Mouse (Mus musculus): ENCODE measurements around the gene Nudt1. TPM values are rescaled to one million over a fixed set of nuclear protein-coding genes. Genes with fewer than 3 reads are reported as not detected.

Nudt1 gene
- polyA plus RNA-seq, 1 experiment from 2014 or later: 22.2 TPM

- Histone ChIP-seq H3K36me3 (ENCODE audit: control insufficient read depth, insufficient read depth, low read length) (peaks cover 34% of the 10 kb centered on the region), H3K4me1 (ENCODE audit: control insufficient read depth in 2 of 2, insufficient read depth in 2 of 2, low read length in 2 of 2) (peaks cover 0 to 7% of the 10 kb centered on the region in 2 experiments; a peak in 1 of 4 replicates), H3K9ac (ENCODE audit: low read length) (no peak overlapping the region), H3K4me3 (ENCODE audit: control insufficient read depth in 1 of 2, insufficient read depth in 1 of 2, low read depth in 1 of 2, low read length in 2 of 2) (no peak overlapping the region), H3K4me2 (ENCODE audit: low read length) (no peak overlapping the region), H3K9me3 (ENCODE audit: control insufficient read depth, low read length) (no peaks in the 10 kb centered on the region), H3K27ac (replicated peaks in 1 of 2; ENCODE audit: control insufficient read depth in 1 of 2, insufficient read depth in 1 of 2, low read depth in 2 of 2, low read length in 2 of 2) (no peak overlapping the region), H3K27me3 (ENCODE audit: control insufficient read depth, insufficient read depth, low read length) (no peaks in the 10 kb centered on the region)
- WGBS: 98% methylated on average over 2 of the region's 2 CpGs
- ATAC-seq (ENCODE audit: insufficient number of reproducible peaks, insufficient read depth, low FRiP score, low read depth): no peak
These were observed 32.3 kb upstream of the Nudt1 start for GRCm38 (mm10) chr5:140289161-140289560.

- peaks cover 0 to 7% of the 10 kb centered on the region in 2 experiments; a peak in 1 of 4 replicates for H3K4me1 ChIP-seq (ENCODE audit: control insufficient read depth in 2 of 2, insufficient read depth in 2 of 2, low read length in 2 of 2)
- H3K27ac ChIP-seq (replicated peaks in 1 of 2; ENCODE audit: control insufficient read depth in 1 of 2, insufficient read depth in 1 of 2, low read depth in 2 of 2, low read length in 2 of 2): no peak overlapping the region
- peaks cover 44% of the 10 kb centered on the region for H3K36me3 ChIP-seq (ENCODE audit: control insufficient read depth, insufficient read depth, low read length)
- no peaks in the 10 kb centered on the region for H3K9me3 ChIP-seq (ENCODE audit: control insufficient read depth, low read length)
- no peak overlapping the region for H3K4me3 ChIP-seq (ENCODE audit: control insufficient read depth in 1 of 2, insufficient read depth in 1 of 2, low read depth in 1 of 2, low read length in 2 of 2)
- H3K4me2 ChIP-seq (ENCODE audit: low read length): no peak overlapping the region
- no peak overlapping the region for H3K9ac ChIP-seq (ENCODE audit: low read length)
- WGBS: 85% methylated on average over 1 of the region's 1 CpGs
- ATAC-seq (ENCODE audit: insufficient number of reproducible peaks, insufficient read depth, low FRiP score, low read depth): no peak
- no peaks in the 10 kb centered on the region for H3K27me3 ChIP-seq (ENCODE audit: control insufficient read depth, insufficient read depth, low read length)
These were observed 29.3 kb upstream of the Nudt1 start for GRCm38 (mm10) chr5:140292152-140292551.

DNA sequence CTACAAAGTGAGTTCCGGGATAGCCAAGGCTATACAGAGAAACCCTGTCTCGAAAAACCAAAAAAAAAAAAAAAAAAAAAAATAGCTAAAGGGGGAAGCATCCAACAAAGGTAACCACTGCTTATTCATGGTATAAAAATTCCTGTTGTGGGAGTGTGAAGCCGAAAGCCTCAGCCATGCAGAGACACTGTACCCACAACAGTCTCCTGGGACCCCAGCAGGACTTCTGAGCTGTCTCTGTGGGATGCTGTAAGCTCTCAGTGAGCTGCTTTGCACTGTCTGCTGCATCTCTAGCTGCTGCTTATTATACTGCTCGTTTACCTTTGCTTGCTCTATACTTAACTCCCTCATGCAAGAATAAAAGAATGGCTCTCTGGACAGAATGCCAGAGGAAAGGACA, 23.2 kb upstream of the Nudt1 start:
- Histone ChIP-seq H3K4me2 (ENCODE audit: low read length) (no peak overlapping the region), H3K36me3 (ENCODE audit: control insufficient read depth, insufficient read depth, low read length) (peaks cover 64% of the 10 kb centered on the region), H3K27me3 (ENCODE audit: control insufficient read depth, insufficient read depth, low read length) (no peaks in the 10 kb centered on the region), H3K9me3 (ENCODE audit: control insufficient read depth, low read length) (no peaks in the 10 kb centered on the region), H3K4me1 (ENCODE audit: control insufficient read depth in 2 of 2, insufficient read depth in 2 of 2, low read length in 2 of 2) (no peaks in the 10 kb centered on the region), H3K9ac (ENCODE audit: low read length) (no peak overlapping the region), H3K27ac (replicated peaks in 1 of 2; ENCODE audit: control insufficient read depth in 1 of 2, insufficient read depth in 1 of 2, low read depth in 2 of 2, low read length in 2 of 2) (no peak overlapping the region), H3K4me3 (ENCODE audit: control insufficient read depth in 1 of 2, insufficient read depth in 1 of 2, low read depth in 1 of 2, low read length in 2 of 2) (no peak overlapping the region)
- no peak for ATAC-seq (ENCODE audit: insufficient number of reproducible peaks, insufficient read depth, low FRiP score, low read depth)
- 88% methylated on average over 4 of the region's 4 CpGs for WGBS

DNA sequence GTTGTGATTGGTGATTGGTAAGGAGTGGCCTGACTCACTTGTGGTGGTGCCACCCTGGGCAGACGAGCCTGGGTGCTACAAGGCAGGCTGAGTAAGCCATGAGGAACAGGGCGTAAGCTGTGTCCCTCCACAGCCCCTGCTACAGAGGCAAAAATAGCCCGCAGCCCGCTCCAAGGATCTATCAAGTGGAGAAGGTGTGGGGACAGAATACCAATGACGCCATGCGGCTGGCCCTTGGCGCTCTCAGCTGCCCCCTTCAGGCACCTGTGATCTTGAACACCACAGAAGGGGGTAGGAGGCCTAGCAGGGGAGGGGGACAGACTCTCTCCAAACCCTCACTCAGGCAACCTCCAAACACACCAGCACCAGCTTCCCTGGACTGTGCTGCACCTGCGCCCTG, 15.4 kb upstream of the Nudt1 start:
- Histone ChIP-seq H3K4me1 (ENCODE audit: control insufficient read depth in 2 of 2, insufficient read depth in 2 of 2, low read length in 2 of 2) (peaks cover 21 to 28% of the 10 kb centered on the region in 2 experiments), H3K27ac (replicated peaks in 1 of 2; ENCODE audit: control insufficient read depth in 1 of 2, insufficient read depth in 1 of 2, low read depth in 2 of 2, low read length in 2 of 2) (peak overlapping the region; percentile 71 to 92), H3K4me2 (ENCODE audit: low read length) (no peak overlapping the region; the same call in 1 of the 2 replicates), H3K9ac (ENCODE audit: low read length) (no peak overlapping the region), H3K27me3 (ENCODE audit: control insufficient read depth, insufficient read depth, low read length) (no peaks in the 10 kb centered on the region), H3K4me3 (ENCODE audit: control insufficient read depth in 1 of 2, insufficient read depth in 1 of 2, low read depth in 1 of 2, low read length in 2 of 2) (no peak overlapping the region), H3K36me3 (ENCODE audit: control insufficient read depth, insufficient read depth, low read length) (peaks cover 68% of the 10 kb centered on the region), H3K9me3 (ENCODE audit: control insufficient read depth, low read length) (no peaks in the 10 kb centered on the region)
- WGBS: 36% methylated on average over 8 of the region's 8 CpGs
- peak; percentile 72 for ATAC-seq (ENCODE audit: insufficient number of reproducible peaks, insufficient read depth, low FRiP score, low read depth)

- WGBS: 52% methylated on average over 14 of the region's 14 CpGs
- peaks cover 21 to 28% of the 10 kb centered on the region in 2 experiments for H3K4me1 ChIP-seq (ENCODE audit: control insufficient read depth in 2 of 2, insufficient read depth in 2 of 2, low read length in 2 of 2)
- peak overlapping the region; percentile 1 to 20; a peak in 2 of 4 replicates for H3K27ac ChIP-seq (replicated peaks in 1 of 2; ENCODE audit: control insufficient read depth in 1 of 2, insufficient read depth in 1 of 2, low read depth in 2 of 2, low read length in 2 of 2)
- no peak overlapping the region for H3K4me3 ChIP-seq (ENCODE audit: control insufficient read depth in 1 of 2, insufficient read depth in 1 of 2, low read depth in 1 of 2, low read length in 2 of 2)
- no peaks in the 10 kb centered on the region for H3K9me3 ChIP-seq (ENCODE audit: control insufficient read depth, low read length)
- no peaks in the 10 kb centered on the region for H3K27me3 ChIP-seq (ENCODE audit: control insufficient read depth, insufficient read depth, low read length)
- peak overlapping the region; percentile 21; the same call in 1 of the 2 replicates for H3K4me2 ChIP-seq (ENCODE audit: low read length)
- H3K36me3 ChIP-seq (ENCODE audit: control insufficient read depth, insufficient read depth, low read length): peaks cover 67% of the 10 kb centered on the region
- H3K9ac ChIP-seq (ENCODE audit: low read length): 0 out of 2 replicates have a peak overlapping the region, but pooled peaks have one; percentile 17
- ATAC-seq (ENCODE audit: insufficient number of reproducible peaks, insufficient read depth, low FRiP score, low read depth): no peak
These were observed 13.9 kb upstream of the Nudt1 start for GRCm38 (mm10) chr5:140307602-140308001.

- H3K27ac ChIP-seq (replicated peaks in 1 of 2; ENCODE audit: control insufficient read depth in 1 of 2, insufficient read depth in 1 of 2, low read depth in 2 of 2, low read length in 2 of 2): no peak overlapping the region
- peaks cover 30% of the 10 kb centered on the region for H3K36me3 ChIP-seq (ENCODE audit: control insufficient read depth, insufficient read depth, low read length)
- H3K4me1 ChIP-seq (ENCODE audit: control insufficient read depth in 2 of 2, insufficient read depth in 2 of 2, low read length in 2 of 2): peaks cover 0 to 10% of the 10 kb centered on the region in 2 experiments; a peak in 1 of 4 replicates
- no peak overlapping the region for H3K9ac ChIP-seq (ENCODE audit: low read length)
- no peak for ATAC-seq (ENCODE audit: insufficient number of reproducible peaks, insufficient read depth, low FRiP score, low read depth)
- WGBS: 78% methylated on average over 3 of the region's 3 CpGs
- H3K9me3 ChIP-seq (ENCODE audit: control insufficient read depth, low read length): no peaks in the 10 kb centered on the region
- no peak overlapping the region for H3K4me2 ChIP-seq (ENCODE audit: low read length)
- no peaks in the 10 kb centered on the region for H3K27me3 ChIP-seq (ENCODE audit: control insufficient read depth, insufficient read depth, low read length)
- no peak overlapping the region for H3K4me3 ChIP-seq (ENCODE audit: control insufficient read depth in 1 of 2, insufficient read depth in 1 of 2, low read depth in 1 of 2, low read length in 2 of 2)
These were observed 4.7 kb upstream of the Nudt1 start for GRCm38 (mm10) chr5:140316716-140317115.

GRCm38 (mm10) chr5:140321756-140322575, 510 bp downstream of the Nudt1 start:
- Histone ChIP-seq H3K4me1 (ENCODE audit: control insufficient read depth in 2 of 2, insufficient read depth in 2 of 2, low read length in 2 of 2) (peaks cover 0 to 10% of the 10 kb centered on the region in 2 experiments; a peak in 1 of 4 replicates), H3K4me2 (ENCODE audit: low read length) (peak overlapping the region; percentile 87), H3K9ac (ENCODE audit: low read length) (peak overlapping the region; percentile 95), H3K4me3 (ENCODE audit: control insufficient read depth in 1 of 2, insufficient read depth in 1 of 2, low read depth in 1 of 2, low read length in 2 of 2) (peak overlapping the region; percentile 80 to 91), H3K36me3 (ENCODE audit: control insufficient read depth, insufficient read depth, low read length) (no peaks in the 10 kb centered on the region; the same call in 1 of the 2 replicates), H3K27me3 (ENCODE audit: control insufficient read depth, insufficient read depth, low read length) (no peaks in the 10 kb centered on the region), H3K9me3 (ENCODE audit: control insufficient read depth, low read length) (no peaks in the 10 kb centered on the region), H3K27ac (replicated peaks in 1 of 2; ENCODE audit: control insufficient read depth in 1 of 2, insufficient read depth in 1 of 2, low read depth in 2 of 2, low read length in 2 of 2) (peak overlapping the region; percentile 65 to 84)
- no peak for ATAC-seq (ENCODE audit: insufficient number of reproducible peaks, insufficient read depth, low FRiP score, low read depth)
- 2% methylated on average over 17 of the region's 17 CpGs for WGBS

Measured in heart, embryonic 14.5 days (tissue).